Mouse (Mus musculus) fibroblast of lung, adult 2 months (primary cell): Measurements from ENCODE around the gene Thumpd3.
A peak's percentile ranks its signal among the peaks of the same experiment; 100 is the strongest.

Experiments used
- DNase-seq: peaks from one replicate; pipeline ENCODE4 v3.0.0-alpha.2; 2011; ENCODE audit warnings: low read depth

Thumpd3 gene

DNA sequence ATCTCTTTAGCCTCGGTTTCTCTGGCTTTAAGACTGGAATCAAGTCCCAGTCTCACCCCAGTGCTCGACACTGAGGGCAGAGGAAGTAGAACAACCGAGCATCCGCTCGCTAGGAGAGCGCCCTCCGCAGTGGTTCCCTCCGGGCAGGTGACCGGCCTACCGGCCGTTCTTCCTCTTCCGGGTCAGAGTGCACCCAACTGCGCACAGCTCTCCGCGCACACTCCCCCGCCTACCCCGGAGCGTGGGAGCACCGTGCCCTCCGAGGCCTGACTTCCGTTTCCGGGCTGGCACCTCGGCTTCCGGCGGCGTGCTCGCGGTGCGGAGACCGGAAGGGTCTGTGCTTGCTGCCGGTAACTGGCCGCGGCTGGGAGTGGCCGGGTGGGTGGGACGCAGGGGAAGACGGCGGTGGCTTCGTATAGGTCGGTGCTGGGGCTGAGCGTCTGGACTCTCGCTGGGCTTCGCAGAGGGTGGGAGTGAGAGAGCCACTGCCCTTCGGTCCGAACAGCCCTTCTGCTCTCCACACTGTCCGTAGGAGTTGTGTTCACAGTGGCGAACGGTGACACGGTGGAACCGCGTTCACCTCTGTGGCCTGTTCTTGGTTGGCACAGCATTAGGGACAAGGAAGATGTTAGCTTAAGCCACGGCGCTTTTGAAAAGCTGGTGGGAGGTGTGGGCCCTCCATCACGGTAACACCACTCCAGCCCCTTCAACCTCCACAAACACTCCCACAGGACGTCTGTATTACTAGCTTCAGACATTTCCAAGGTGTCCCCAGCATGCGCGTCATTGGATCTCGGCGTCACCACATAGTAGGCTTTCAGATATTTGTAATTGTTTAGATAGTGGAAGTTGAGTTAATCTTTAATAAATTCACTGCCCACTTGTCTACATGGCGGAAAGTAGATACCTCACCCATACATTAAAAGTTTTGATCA, at the start of gene Thumpd3:
Gene Thumpd3, plus strand, starts transcription at position 185 of the 935 bp plus-strand sequence.
- DNase-seq, result peak; percentile 94

DNA sequence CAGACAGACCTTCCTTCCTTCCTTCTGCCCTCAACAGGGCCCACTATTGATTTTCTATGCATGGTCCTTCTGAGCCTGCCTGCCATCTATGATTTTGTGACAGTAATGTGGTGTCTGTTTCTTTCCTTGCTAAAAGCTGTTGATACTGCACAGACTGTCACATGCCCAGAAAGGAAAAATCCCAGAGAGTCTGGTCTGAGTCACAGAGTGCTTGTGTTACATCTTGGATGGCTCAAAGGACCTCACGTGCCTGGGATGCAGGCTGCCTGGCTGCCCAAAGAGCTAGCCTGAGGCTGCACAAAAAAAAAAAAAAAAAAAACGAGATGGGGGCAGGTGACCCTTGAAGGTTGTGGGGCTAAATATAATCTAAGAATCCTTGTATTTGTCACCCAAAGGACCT, 46.8 kb upstream of the Thumpd3 start:
- peak; percentile 71 for DNase-seq

DNA sequence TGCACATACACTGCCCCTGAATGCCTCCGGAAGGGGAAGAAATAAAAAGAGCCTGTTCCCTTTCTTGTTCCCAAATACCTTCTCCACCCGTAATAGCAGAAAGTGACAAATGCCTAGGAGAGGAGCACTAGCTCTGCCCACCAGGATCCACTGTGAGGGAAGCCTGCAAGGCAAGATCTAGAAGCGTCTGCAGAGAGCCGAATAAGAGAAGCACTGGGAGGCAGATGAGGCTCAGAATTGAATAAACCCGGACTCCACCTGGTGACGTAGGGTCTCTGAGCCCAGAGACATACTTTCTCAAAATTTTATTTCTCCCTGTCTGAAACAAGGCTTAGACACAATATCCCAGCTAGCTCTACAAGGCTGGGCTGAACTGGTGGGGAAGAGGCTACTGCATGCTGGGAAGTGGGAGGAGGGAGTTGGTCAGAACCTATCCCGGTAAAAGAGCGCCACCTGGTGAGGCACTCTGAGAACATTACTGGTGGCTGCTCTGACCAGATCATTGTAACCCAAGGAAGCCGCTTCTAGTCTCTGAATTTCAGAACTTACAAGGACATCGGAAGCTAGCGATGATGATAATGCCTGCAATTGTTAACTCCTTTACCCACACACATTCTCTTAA, 45.2 kb upstream of the Thumpd3 start:
- peak; percentile 80 for DNase-seq

DNA sequence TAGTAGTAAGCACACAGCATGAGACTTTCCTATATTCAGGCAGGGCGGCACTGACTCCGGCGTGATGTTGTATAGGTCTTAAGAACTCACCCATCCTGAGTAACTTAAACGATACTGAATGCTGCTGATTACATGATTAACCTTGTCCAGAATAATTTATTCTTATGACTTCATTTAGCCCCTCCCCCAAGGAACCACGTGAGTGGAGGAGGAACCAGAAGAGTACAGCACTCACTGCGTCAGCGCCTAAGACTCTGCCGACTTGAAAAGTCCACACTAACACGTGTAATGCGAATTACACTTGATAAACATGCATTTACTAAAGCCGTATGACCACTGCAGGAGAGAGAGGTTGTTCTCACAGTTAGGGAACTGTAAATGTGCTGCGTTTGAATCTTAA, 44.3 kb upstream of the Thumpd3 start:
- no peak for DNase-seq

DNA sequence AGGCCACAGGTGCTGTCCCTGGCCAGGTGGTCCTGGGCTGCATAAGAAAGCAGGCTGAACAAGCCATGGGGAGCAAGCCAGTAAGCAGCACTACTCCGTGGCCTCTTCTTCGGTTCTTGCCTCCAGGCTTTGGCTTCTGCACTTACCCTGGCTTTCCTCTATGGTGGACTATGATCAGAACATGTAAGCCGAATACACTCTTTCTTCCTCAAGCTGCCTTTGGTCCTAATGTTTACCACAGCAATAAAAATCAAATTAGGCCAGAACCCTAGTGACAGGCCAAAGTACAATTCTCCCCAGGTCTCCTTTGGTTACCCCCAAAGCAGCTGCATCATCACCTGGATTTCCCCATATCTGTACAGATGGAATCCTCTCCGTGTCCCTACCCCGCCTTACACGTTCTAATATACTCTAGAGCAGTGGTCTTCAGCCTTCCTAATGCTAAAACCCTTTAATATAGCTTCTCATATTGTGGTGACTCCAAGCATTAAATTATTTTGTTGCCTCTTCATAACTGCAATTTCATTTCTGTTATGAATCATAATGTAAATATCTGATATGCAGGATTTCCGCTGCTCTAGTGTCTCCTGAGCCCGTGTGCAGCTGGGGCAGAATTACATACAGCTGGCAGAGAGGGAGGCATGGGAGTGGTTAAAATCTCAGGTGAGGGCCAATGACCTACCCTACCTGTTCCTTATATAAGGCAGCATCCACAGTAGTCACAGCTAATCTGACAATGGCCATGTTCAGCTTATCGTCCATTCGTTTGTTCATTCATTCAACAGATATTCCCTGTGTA, 42.5 kb upstream of the Thumpd3 start:
- no peak for DNase-seq

DNA sequence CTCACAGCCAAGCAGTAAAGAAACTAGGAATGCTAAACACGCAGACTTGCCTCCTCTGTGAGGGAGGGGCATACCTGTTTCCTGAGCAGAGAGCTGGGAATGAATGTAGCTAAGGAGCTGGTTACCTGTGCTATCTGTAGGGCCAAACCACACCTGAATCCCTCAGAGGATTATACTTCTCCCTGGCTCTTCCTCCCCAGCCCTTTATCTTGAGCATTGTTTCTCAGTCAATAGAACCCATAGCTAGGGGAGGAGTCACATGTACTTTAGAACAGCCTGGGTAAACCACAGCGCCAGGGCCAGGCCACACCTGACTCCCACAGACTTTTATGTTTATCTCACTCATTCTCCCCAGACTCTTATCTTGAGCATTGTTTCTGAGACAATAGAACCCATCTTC, 39.2 kb upstream of the Thumpd3 start:
- DNase-seq, result no peak

DNA sequence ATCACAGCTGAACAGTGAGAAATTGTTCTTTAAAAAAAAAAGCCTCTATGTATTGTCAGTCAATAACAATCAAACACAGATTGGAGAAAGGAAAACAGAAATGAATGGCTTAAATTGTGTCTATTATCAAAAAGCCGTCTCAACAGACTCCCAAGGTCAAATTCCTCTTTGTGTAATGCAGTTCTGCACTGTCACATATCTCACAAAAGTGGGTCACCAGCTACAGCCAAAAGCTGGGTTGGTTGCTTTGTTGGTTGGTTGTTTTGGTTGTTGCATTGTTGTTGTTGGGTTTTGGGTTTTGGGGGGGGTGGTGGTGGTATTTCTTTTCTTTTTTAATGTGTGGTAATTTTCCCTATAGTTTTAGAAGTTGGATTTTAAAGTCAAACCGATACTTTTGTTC, 34.1 kb upstream of the Thumpd3 start:
- DNase-seq, result no peak

DNA sequence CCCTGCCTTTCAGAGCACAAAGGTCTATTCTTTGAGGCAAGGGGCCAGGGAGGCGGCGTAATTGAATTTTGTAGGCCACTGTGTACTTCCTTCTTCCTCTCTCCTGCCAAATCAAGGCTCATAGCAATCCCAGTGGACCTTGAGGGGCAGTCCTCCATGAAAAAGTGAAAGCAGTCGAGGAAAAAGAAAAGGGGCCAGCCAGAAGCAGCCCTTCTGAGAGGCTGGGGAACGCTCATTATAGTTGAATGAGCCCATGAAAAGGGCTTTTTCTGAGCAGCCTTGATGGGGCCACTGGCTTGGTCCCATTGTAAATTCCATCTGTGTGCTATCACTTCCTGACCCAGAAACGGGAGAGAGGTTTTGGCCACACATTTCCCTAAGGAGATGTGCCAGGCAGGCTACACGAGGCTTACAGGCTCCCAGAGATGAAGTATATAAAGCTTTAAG, 33.5 kb upstream of the Thumpd3 start:
- peak; percentile 84 for DNase-seq

DNA sequence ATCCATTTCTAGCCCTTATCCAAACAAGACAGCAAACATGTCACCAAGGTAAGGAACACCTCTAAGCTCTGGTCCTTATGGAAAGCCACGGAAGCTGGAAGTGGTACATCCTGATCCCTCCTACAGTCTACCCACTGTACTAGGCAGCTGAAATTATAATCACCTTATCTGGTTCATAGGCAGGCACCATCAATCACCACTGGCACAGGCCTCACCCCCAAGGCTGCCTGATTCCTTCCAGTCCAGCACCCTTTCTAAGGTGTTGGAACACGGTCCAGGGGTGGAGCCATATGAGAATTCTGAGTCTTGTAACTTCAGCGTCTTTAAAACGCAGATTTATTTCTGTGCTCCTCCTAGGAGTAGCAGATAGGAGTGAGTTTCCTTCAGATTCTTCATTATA, 32.5 kb upstream of the Thumpd3 start:
- DNase-seq, result no peak

DNA sequence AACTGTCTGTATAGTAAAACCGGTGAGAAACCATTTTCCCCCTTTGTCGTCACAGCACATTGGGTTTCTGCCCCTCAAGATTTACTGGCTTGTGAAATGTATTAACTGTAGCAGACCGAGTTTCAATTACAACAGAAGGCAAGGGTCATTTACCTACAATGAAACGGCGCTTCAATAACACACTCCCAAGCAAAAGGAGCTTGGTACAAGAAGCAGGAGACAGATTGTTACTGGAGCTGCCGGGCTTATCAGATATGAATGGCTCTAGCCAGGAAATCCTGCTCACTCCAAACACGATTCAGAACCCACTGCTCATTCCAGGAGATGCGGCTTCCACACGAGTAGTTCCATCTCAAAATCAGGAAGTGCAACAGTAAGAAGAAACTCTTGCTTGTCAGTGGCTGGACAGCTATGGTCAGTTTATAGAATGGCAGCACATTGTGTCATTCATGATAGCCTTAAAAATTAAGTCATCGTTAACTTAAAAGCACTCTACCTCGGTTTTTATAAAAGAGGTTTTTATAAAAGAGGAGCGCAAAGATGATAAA, 28.5 kb upstream of the Thumpd3 start:
- no peak for DNase-seq

DNA sequence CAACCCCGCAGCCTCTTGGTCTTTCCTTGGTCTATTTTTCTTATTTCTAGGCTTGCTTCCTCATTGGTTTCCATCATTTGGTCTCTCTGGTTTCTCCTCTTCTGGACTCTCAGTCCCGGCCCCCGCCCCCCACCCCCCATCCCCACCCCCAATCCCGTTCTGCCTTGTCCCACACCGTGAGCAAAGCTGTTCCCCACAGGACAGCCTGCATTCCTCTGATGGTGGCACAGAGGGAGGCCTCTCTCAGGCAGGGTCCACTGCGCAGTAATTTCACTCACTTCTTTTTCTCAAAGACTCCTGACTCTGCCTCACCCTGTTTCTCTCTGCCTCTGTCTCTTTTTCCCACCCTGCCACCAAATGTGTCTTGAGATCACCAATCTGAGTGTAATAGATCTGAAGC, 27.9 kb upstream of the Thumpd3 start:
- no peak for DNase-seq

DNA sequence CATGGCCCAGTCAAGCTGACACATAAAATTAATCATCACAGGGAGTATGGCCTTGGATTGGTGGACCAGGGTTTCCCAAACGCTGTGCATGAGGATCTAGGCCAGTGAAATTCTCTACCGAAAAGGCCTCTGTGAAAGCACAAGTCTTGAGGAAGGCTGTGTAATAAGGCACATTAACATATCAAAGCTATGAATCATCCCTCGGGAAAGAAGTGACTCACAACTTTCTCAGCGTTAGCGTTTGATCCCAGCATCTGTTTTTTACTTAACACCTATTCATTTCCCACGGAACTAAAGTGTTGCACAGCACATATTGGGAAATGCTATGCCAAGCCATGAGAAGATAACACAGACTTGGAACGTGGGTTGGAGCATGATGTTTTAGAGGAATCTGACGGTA, 21.2 kb upstream of the Thumpd3 start:
- DNase-seq, result peak; percentile 100

DNA sequence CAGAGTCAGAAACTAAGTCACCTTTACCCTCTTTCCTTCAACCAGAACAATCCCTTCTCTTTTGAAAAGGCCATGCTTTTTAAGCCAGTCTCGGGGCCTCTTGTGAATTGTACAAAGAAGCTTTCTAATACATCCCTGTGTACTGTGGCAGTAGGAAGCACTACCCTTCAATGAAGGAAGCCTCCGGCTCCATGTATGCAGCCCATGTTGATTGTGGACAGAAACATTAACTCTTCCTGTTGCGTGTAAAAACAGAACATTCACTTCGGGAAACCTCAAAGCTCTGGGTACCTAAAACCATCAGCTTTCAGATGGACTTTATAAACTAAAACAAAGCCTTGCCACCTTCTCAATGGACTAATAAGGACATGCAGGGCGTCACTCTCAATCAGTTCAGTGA, 20.3 kb upstream of the Thumpd3 start:
- no peak for DNase-seq

DNA sequence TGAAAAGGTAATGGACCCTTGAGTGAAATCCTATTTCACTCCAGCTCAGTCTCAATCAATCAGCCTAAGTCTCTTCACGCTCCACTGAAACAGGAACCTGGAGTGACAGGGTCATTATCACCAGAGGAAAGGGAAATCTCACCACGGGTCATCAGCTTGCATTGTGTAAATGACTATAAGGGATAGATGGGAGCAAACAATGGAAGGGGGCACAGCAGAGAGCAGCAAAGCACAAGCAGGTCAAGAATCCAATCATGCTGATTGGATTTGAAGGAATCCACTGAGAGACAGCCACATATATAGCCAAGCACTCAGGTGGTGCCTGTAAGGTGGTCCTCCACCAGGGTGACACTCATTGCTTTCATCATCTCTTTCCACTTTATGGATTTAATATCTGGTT, 18.6 kb upstream of the Thumpd3 start:
- DNase-seq, result no peak

DNA sequence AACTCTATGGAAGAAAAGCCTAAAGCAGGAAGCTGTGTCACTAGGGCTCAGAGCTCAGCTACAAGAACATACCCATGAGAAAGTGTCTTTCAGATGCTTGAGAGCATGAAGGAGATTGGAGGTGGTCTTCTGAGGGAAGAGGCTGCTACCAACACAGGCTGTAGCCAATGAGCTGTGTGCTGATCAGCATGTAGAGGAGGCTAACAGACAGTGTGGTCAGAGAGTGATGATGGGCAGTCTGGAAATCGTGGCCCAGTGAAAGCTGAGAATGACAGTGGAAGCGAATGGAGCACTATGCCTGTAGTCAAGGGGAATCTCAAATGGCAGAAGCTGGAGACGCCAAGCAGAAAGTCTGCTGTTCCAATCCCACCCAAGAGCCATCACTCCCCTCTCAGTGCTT, 17.0 kb upstream of the Thumpd3 start:
- no peak for DNase-seq

DNA sequence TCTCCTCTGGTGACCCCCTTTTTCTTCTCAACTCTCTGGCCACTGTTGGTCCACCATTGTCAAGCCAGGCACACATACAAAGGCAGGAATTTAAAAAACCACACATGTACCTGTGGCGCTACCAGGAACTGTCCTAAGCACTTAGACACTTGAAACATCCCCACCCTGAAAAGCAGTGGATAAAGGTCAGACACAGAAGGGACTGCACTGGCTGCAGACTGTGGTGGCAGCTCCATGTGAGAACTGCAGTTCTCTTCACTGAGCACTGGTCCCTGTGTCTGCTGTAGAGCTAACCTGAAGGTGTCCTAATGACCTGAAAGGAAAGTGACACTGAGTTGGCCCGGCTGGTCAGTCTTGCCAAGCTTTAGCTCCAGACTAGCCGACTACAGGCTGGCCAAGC, 15.5 kb upstream of the Thumpd3 start:
- no peak for DNase-seq

DNA sequence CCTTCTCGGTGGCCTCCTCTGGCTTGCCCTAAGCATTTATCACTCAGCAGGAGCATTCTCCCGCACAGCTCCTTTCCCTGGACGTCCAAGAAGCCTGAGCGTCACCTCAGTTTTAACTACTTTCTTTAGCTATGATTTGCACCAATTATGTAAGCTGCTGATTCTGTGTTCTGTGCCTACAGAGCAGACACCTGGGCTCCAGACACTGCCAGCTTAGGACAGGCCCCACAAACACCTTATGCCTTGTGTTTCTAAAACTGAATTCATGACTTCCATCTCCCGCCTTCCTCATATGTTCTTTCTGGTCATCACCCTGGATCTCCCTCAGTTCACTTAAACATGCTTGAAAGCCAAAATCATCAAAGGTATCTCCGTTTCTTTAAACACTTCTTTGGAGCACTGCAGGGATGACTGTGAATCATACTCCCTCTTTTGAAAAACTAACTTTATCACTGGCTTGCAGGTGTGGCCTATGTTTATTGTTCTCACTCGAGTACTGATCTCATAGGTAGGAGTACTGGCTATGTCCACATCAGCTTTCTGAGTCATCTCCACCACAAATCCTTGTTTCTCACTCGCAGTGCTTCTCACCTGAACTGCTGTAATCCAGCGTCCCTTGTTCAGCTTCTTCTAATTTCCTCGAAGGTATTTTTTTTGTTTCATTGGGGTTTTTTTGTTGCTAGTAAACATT, 14.9 kb upstream of the Thumpd3 start:
- DNase-seq, result no peak

DNA sequence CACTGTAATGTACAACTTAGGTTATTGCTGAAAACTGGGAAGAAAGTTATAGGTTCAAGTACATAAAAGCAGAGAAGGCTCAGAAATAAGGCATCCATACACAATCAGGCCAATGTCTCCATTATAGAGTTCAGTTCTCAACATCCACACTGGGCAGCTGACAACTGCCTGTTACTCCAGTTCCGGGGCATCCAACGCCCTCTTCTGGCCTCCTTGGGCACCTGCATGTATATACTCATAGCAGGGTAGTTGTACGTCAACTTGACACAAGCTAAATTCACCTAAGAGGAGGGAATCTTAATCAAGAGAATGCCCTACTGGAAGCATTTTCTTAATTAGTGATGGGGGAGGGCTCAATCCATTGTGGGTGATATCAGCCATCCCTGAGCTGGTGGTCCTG, 13.9 kb upstream of the Thumpd3 start:
- DNase-seq, result no peak

DNA sequence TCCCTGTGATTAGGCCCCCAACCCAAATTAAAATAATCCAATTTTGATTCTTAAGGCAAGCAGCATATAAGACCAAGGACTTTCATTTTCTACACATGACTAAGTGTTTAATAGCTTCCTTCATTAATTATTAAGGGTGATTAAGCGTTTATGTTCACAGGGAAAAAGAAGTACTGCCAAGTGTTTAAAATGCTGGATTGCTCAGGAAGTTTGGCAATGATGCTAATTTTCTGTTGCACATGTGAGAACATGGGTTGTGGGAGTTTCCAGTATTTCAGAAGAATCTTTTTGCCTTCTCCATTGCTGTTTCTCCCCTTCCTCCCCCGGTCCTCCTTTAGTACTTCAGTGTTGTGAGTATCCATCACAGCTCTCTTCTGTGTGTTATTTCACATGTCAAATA, 12.8 kb upstream of the Thumpd3 start:
- DNase-seq, result no peak

DNA sequence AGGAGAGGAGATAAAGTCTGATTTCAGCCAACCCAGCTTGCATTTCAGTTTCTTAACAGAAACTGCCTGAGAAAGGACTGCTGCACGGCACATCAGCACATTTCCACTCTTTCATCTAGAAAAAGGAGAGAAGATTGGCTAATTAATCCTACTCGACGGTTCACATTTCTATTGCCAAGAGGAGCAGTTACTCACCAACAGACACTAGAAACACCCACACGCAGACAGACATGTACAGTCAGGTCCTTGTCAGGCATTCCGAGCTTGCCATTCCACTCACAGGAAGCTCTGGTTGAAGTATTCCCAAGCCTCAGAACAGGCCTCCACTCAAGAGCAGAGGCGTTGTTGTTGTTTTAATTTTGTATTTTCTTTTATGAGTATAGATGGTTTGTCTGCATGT, 11.6 kb upstream of the Thumpd3 start:
- DNase-seq, result no peak

DNA sequence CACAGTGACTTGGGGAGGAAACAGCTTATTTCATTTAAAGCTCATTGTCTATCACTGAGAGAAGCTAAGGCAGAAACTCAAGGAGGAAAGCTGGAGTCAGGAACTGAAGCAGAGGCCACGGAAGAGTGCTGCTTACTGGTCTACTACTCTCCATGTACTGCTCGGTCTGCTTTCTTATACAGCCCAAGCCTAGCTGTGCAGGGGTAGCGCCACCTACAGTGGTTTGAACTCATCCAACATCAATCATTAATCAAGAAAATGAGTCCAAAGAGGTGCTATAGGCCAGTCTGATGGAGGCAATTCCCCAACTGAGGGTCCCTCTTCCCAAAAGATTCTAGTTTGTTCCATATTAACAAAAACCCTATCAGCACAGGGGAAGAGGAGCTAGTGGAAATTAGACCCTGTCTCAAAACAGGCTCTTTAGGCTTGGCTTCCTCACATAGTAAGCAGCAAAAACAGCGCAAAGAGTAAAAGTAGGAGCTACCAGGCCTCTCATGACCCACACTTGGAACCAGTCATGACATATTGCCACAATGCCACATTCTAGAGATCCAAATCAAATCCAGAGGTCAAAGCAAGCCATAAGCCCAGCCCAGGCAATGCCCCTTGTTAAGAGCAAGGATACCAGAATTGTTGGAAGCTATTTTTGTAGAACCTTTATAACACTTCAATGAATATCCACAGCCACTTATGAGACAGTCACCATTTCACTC, 9.4 kb upstream of the Thumpd3 start:
- DNase-seq, result no peak
